Mouse (Mus musculus) cerebellum, adult 9-10 months (tissue): ENCODE results near the gene Slamf9.

Experiments
- DNase-seq: peaks from one replicate; pipeline ENCODE4 v3.0.0; 2022

Gene Slamf9

DNA sequence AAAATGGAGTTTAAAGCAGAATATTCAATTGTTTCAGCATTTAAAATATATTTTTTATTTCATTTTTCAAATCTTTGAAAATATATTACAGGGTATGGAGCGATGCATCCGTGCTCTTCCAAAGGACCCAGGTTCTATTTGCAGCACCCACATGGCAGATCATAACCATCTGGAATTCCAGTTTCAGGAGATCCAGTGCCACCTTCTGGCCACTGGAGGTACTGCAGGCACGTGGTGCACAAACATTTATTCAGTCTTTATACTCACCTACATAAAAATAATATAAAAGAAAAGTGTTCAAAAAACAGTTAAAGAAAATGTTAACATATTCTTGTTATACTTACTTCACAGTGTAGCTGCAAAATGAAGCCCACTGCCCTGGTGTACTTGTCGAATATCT, 42.9 kb downstream of the Slamf9 start:
- DNase-seq, result no peak

DNA sequence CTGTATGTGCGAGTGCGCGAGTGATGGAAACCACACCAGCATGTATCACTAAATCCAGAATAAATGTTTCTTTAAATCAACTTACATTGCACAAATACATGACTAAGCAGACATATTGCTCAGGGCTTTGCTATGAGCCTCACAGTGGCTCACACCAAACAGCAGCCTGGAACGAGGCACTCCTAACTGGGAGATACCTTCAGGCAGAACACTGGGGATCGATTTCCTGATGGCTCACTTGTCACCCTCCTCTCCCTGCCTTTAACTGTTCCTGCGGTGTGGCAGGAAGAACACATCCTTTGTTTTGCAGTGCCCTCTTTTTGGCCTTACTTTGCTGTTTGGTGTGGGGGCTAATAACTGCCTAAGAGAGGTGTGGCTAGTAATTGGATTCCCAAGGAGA, 44.5 kb downstream of the Slamf9 start:
- no peak for DNase-seq

DNA sequence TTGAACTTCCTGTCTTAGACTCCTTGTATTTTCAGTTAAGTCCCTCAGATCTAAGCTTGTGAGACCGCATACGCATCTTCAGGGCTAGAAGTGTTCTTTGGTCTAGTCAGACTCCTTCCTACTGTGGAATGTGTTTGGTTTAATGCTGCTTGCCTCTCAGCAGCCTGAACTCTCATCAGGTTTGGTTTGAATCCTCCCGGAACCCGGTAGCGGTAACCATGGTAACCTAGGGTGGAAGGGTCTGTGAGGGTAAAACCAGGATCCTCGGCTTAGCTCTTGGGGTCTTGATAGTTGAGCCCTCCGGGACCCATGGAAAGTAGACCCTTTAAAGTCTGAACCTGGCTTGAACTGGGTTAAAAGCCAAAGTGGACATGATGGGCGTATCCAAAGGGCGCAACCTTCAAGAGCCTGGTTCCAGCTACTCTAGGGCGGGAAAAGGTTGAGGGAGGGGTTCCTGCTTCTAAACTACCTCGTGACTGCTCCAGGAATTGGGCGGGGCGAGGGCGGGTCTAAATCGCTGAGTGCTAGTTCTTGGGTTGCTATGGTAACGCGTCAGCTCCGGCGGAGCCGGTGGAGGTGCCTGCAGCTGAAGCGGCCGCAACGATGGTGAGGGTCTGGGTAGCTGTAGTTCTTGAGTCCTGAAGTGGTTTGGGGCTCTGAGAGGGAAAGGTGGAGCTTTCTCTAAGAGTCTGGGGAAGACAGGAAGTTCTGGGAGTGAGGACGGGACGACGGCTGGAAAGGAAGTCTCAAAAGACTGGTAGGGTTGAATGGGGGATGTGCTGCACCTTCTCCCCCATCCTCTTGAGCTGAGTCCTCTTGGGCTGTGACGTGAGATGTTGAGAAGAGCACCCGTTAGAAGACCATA, 45.6 kb downstream of the Slamf9 start, which contains the start of gene Cfap45:
TSS of gene Cfap45 (plus strand) at position 226 of the 865 bp plus-strand sequence.
- DNase-seq, result no peak

DNA sequence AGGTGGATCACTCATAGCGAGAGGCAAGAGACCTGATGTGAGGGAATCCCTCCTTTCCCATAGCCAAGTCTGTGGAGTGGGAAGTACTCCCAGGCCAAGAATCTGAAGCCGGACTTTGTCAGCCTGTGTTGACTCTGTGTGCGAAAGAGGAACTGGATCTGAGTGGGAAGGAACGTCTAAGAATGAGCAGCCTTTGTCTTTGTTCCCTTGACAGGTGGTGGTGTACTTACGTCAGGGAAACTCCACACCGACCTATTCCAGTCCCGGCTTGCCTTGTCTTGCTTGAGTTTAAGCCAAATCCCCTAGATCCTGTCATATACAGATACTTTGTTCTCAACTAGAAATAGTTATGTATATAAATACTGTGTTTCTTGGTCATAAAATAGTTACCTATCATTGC, 47.4 kb downstream of the Slamf9 start:
- DNase-seq, result no peak

DNA sequence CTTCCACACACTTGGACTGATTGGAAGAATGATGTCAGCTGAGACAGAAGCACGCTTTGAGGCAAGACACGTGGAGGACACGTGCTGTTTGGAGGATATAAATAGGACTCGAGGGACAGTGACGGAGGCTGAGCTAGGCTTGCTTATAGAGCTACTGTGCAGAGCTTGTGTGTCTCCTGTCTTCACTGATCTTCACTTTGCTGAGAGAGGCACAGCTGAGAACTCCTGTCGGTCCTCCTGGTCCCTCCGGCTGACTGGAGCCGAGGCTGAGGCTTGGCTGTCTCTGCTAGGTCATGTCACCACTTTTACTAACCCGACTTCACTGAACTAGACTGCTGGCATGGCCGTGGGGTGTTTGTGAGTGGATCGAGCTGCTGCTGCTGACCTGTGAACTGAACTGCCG, 48.5 kb downstream of the Slamf9 start:
- DNase-seq, result no peak

DNA sequence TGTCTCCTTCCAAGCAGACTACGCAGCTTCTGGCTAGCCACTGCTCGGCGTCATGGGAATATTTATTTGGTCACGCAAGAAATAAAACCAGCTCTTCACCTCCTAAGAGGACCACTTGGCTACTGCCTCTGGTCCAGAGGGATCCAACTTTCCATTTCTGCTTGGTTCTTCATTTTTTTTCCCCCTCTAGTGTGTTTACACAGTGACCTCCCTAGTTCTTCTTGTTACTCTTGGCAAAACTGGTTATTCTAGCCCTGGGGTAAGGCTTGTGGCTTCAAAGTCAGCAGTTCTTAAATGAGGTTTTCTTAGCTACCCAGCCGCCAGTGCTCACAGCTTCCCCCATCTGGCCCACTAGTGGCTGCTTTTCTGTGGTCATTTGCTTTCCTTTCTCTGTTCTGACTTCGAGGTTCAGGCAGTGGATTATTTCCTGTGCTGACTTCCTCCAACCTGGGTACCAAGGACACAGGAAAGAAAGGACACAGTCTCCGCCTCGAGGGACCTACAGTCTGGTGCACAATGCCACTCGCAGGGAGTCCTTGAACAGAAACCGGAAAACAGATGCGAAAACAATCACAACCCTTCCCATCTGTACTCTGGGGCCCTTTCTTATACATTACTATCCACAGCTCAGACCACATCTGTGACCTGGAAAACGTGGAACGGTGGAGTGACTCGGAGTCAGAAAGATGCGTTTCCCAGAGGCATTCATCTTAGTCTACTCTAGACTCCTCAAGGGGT, 50.0 kb downstream of the Slamf9 start:
- no peak for DNase-seq

DNA sequence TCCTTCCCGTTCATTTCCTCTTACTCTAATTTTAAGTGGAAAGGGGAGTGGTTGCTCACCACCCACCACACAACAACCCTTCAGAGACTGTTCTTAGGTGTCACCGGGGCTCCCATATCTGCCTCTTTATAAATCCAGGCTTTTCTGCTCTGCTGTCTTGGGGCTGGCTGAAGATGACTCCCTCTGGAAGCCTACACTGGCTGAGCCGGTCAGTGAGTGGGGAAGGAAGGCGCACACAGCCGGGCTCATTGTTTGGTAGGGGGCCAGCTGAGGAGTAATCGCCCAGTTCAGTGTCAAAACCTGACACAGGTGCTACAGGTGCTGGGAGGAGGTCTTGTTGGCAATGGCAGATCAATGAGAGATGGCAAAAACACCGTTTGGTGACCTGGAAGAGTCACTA, 50.8 kb downstream of the Slamf9 start:
- DNase-seq, result no peak

DNA sequence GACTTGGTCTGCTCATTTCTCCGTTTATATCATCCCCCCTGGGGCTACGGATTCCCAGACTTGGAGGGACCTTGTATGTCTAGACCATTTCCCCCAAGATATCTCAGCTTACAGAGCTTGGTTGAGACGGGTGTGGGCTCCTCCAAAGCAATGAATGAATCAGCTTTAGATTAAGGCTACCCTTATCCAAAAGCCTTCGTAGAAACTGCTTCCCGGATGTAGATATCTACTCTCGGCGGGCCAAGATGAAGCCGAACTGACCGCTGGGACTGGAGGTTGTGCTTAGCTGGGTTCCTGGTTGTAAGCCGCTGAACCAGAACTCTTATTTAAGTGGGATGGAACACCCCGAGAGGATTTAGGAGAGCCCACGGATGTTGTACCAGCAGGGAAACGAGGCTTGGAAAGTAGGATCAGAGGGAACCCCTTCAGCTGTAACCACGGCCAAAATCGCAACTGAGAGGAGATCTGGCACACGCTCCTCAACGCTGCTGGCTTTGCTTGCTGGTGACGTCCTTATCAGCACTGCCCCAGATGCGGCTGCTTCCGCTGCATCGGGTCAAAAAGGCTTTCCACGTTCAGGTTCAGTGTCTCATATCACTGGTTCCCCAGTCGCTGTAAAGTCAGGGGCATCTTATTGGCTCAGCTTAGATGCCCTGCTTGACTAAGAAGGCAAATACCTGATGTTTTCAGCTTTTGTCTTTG, 51.4 kb downstream of the Slamf9 start:
- DNase-seq, result no peak

DNA sequence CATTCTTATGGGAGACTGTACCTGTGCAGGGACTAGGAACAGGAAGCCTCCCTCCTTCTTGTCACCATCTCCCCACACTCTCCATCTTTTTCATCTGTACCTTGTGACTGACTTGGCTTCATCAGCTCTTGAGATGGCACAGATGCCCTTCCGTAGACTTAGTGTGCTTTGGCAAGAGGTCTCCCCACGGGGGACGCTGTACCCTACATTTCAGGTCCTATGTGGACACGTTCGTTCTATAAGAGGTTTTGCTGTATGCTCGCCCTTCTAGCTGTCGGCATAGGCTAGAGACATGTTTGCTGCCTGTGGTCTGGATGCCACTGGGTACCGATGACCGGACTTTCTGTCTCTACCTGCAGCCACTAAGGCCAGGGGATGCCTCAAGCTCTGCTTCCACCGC, 52.3 kb downstream of the Slamf9 start:
- DNase-seq, result no peak
